Mouse (Mus musculus) G1E (cell line): ENCODE measurements around the gene Tesmin.

Source experiments
- CTCF ChIP-seq: IDR thresholded peaks from 2 replicates; pipeline ENCODE4 v1.5.1; 2012; ENCODE audit warnings: low read depth, low read length, inconsistent platforms, mixed read lengths
- POLR2AphosphoS5 ChIP-seq: IDR thresholded peaks from 2 replicates; pipeline ENCODE4 v1.6.1; 2012; ENCODE audit warnings: low read depth, low read length, inconsistent platforms; ENCODE audit not compliant: insufficient replicate concordance
- TAL1 ChIP-seq: conservative IDR thresholded peaks from 2 replicates; pipeline ENCODE4 v1.6.1; 2012; ENCODE audit warnings: low read depth, low read length, inconsistent platforms, mixed read lengths

DNA sequence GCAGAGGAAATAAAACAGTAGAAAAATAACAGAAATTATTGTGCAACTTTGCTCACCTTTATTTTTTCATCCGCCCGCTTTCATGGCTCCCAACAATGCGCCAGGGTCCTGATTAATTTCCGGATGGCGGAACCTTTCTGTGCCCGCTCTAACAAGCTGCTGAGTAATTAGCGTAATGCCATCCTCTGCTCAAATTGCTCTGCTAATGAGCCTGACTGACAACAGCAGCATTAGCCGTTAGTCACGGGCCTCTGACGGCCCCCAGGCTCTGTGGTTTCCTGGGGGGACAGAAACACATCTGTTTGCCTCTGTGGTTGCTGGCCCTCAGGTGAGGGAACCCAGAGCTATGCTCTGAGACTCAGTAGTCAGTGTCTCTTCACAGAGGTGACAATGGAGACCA lies 52.4 kb downstream of the Tesmin start:
- TF ChIP-seq CTCF (no peak), POLR2AphosphoS5 (no peak), TAL1 (no peak)
